Mouse (Mus musculus) midbrain, embryonic 15.5 days (tissue): ENCODE measurements around the gene Bard1. TPM values are rescaled to one million over a fixed set of nuclear protein-coding genes. Genes with fewer than 3 reads are reported as not detected.
A peak's percentile ranks its signal among the peaks of the same experiment; 100 is the strongest.

Source experiments
- ATAC-seq: fragments of 200-750 bp; cut with Nextera tagmentation; replicated peaks from 2 replicates; pipeline ENCODE4 v1.8.0; 2017; ENCODE audit warnings: moderate TSS enrichment
- H3K27ac ChIP-seq: fragments of 300-500 bp; sonication (generic); 2 replicates; pipeline ENCODE4 v1.5.1; 2015; ENCODE audit warnings: mild to moderate bottlenecking, inconsistent platforms
- H3K27me3 ChIP-seq: fragments of 300-500 bp; sonication (generic); replicated peaks from 2 replicates; pipeline ENCODE4 v1.6.1; 2015; ENCODE audit warnings: inconsistent platforms
- H3K36me3 ChIP-seq: fragments of 300-500 bp; sonication (generic); replicated peaks from 2 replicates; pipeline ENCODE4 v1.6.1; 2015; ENCODE audit warnings: inconsistent platforms
- H3K4me1 ChIP-seq: fragments of 300-500 bp; sonication (generic); 2 replicates; pipeline ENCODE4 v1.6.1; 2015; ENCODE audit warnings: inconsistent platforms
- H3K4me2 ChIP-seq: fragments of 300-500 bp; sonication (generic); 2 replicates; pipeline ENCODE4 v1.6.1; 2015; ENCODE audit warnings: inconsistent platforms, mild to moderate bottlenecking, moderate library complexity
- H3K4me3 ChIP-seq: fragments of 300-500 bp; sonication (generic); 2 replicates; pipeline ENCODE4 v1.5.1; 2015; ENCODE audit warnings: mild to moderate bottlenecking, inconsistent platforms
- H3K9ac ChIP-seq: fragments of 300-500 bp; sonication (generic); 2 replicates; pipeline ENCODE4 v1.6.1; 2015; ENCODE audit warnings: mild to moderate bottlenecking, inconsistent platforms
- H3K9me3 ChIP-seq: fragments of 300-500 bp; sonication (generic); 2 replicates; pipeline ENCODE4 v1.6.1; 2016; ENCODE audit warnings: inconsistent platforms
- WGBS: fragments of 180-500 bp; shearing (Covaris S2); methylation state at CpG from one replicate; pipeline ENCODE4 v1.1.7; 2015; ENCODE audit warnings: mixed read lengths; 5-methylcytosine and 5-hydroxymethylcytosine counted together
- polyA plus RNA-seq: library from polyadenylated mRNA; unstranded; fragments of >200 nt; fragmentation: Nextera tagmentation; extraction: Ambion mirVana; gene quantifications from 2 replicates; pipeline ENCODE4 v1.2.1, GENCODE M21; 2015

Gene Bard1
- polyA plus RNA-seq, 1 experiment from 2014 or later, result 0.54 TPM

- no peaks in the 10 kb centered on the region for H3K36me3 ChIP-seq
- no peak overlapping the region for H3K27ac ChIP-seq
- H3K27me3 ChIP-seq, result no peaks in the 10 kb centered on the region
- no peak for ATAC-seq
- no peak overlapping the region for H3K4me3 ChIP-seq
- no peaks in the 10 kb centered on the region for H3K4me1 ChIP-seq
- WGBS, result 95% methylated on average over 3 of the region's 3 CpGs
- no peak overlapping the region for H3K9ac ChIP-seq
- no peak overlapping the region for H3K4me2 ChIP-seq
- H3K9me3 ChIP-seq, result no peaks in the 10 kb centered on the region
Measured at GRCm38 (mm10) chr1:71043951-71044350, 59.0 kb downstream of the Bard1 start.

GRCm38 (mm10) chr1:71036999-71037398 is 65.9 kb downstream of the Bard1 start:
- Histone ChIP-seq H3K4me3 (no peak overlapping the region), H3K27me3 (no peaks in the 10 kb centered on the region), H3K27ac (no peak overlapping the region), H3K4me1 (no peaks in the 10 kb centered on the region), H3K9me3 (no peaks in the 10 kb centered on the region), H3K4me2 (no peak overlapping the region), H3K36me3 (no peaks in the 10 kb centered on the region), H3K9ac (no peak overlapping the region)
- ATAC-seq, result peak; percentile 60; the same call in 1 of the 2 replicates
- WGBS, result 43% methylated on average over 7 of the region's 7 CpGs

DNA sequence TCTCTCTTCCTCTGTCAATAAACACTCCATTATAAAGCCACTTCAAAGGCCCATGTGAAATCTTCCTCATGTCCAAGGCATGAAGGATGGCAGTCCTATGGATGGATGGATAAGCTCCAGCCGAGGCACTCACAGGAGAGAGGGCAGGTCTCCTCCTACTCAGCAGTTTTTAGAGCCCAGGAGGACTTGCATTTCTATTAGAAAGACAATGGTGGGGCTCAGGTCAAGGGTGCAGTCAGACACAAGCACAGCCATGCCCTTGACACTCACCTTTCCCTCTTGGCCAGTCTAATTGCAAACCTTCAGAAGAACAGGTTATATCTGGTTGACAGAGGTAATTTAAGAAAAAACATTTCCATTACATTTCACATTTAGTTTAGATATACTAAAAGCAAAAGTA is 67.4 kb downstream of the Bard1 start:
- no peaks in the 10 kb centered on the region for H3K9me3 ChIP-seq
- H3K4me1 ChIP-seq, result no peaks in the 10 kb centered on the region
- no peak overlapping the region for H3K27ac ChIP-seq
- H3K4me3 ChIP-seq, result no peak overlapping the region
- ATAC-seq, result no peak
- H3K36me3 ChIP-seq, result no peaks in the 10 kb centered on the region
- no peak overlapping the region for H3K9ac ChIP-seq
- H3K4me2 ChIP-seq, result no peak overlapping the region
- H3K27me3 ChIP-seq, result no peaks in the 10 kb centered on the region
- WGBS, result 75% methylated on average over 1 of the region's 1 CpGs

GRCm38 (mm10) chr1:71022766-71023165 is 80.2 kb downstream of the Bard1 start:
- Histone ChIP-seq H3K27ac (no peak overlapping the region), H3K36me3 (no peaks in the 10 kb centered on the region), H3K9ac (no peak overlapping the region), H3K27me3 (no peaks in the 10 kb centered on the region), H3K4me1 (no peaks in the 10 kb centered on the region), H3K9me3 (no peaks in the 10 kb centered on the region), H3K4me3 (no peak overlapping the region), H3K4me2 (no peak overlapping the region)
- ATAC-seq, result no peak
- 88% methylated on average over 5 of the region's 5 CpGs for WGBS

DNA sequence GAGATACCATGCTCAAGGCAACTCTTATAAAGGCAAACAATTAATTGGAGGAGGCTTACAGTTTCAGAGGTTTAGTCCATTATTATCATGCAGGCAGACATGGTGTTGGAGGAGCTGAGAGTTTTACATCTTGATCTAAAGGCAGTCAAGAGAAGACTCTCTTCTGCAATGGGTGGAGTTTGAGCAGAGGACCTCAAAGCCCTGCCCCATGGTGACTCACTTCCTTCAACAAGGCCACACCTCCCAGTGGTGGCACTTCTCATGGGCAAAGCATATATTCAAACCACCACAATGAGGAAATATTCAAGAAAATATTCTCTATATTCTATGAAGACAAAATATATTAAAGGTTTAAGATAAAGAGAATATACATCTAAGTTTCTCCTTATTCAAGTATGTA is 88.6 kb downstream of the Bard1 start:
- Histone ChIP-seq H3K27me3 (no peaks in the 10 kb centered on the region), H3K4me1 (no peaks in the 10 kb centered on the region), H3K36me3 (no peaks in the 10 kb centered on the region), H3K27ac (no peak overlapping the region), H3K9ac (no peak overlapping the region), H3K4me3 (no peak overlapping the region), H3K9me3 (no peaks in the 10 kb centered on the region), H3K4me2 (no peak overlapping the region)
- no peak for ATAC-seq

DNA sequence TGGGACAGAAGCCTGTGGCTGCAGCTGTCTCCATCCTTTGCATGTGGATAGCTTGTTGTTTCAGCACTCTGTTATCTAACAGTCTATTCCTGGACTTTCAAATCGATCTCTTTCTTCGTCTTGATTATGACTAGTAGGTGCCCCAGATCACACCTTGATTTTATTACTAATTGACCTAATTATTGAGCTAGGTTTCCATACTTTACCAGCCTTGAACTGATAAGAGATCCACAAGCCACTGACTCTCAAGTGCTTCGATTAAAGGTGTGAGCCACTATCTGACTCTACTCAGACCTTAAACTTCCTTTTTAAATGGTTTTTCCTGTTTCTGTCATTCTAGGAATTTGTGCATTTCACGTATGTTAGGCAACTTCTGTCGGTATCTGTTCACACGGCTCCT is 96.9 kb downstream of the Bard1 start:
- no peak for ATAC-seq
- no peak overlapping the region for H3K4me3 ChIP-seq
- H3K4me1 ChIP-seq, result no peaks in the 10 kb centered on the region
- no peaks in the 10 kb centered on the region for H3K36me3 ChIP-seq
- WGBS, result 92% methylated on average over 6 of the region's 6 CpGs
- H3K9ac ChIP-seq, result no peak overlapping the region
- no peak overlapping the region for H3K4me2 ChIP-seq
- no peaks in the 10 kb centered on the region for H3K9me3 ChIP-seq
- H3K27me3 ChIP-seq, result no peaks in the 10 kb centered on the region
- H3K27ac ChIP-seq, result no peak overlapping the region

DNA sequence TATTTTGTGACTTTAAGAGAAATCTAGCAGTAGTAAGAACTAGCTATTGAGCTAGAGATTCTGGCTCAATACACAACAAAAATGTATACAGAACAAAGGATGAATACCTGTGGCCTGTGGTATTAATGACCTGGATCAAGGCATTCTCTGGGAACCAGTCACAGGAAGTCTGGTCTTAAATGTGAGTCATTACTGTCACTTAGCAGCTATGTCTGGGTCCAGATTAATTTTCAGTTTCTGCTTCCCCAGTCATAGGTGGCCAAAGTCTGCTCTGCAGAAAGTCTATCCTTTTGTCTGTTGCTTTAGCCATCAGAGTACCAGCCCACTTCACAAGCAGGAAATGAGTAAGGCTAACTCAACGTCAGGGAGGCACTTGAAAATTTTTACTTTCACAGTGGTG is 98.8 kb downstream of the Bard1 start:
- no peak for ATAC-seq
- 68% methylated on average over 1 of the region's 1 CpGs for WGBS
- no peaks in the 10 kb centered on the region for H3K27me3 ChIP-seq
- H3K4me2 ChIP-seq, result no peak overlapping the region
- no peaks in the 10 kb centered on the region for H3K36me3 ChIP-seq
- H3K9ac ChIP-seq, result no peak overlapping the region
- no peak overlapping the region for H3K4me3 ChIP-seq
- H3K27ac ChIP-seq, result no peak overlapping the region
- H3K9me3 ChIP-seq, result no peaks in the 10 kb centered on the region
- no peaks in the 10 kb centered on the region for H3K4me1 ChIP-seq

- 84% methylated on average over 1 of the region's 1 CpGs for WGBS
- H3K27ac ChIP-seq, result no peak overlapping the region
- H3K27me3 ChIP-seq, result no peaks in the 10 kb centered on the region
- no peak overlapping the region for H3K4me3 ChIP-seq
- H3K9me3 ChIP-seq, result no peaks in the 10 kb centered on the region
- H3K4me1 ChIP-seq, result no peaks in the 10 kb centered on the region
- H3K36me3 ChIP-seq, result no peaks in the 10 kb centered on the region
- ATAC-seq, result no peak
- no peak overlapping the region for H3K9ac ChIP-seq
- no peak overlapping the region for H3K4me2 ChIP-seq
Measured at GRCm38 (mm10) chr1:71003741-71004140, 99.2 kb downstream of the Bard1 start.

DNA sequence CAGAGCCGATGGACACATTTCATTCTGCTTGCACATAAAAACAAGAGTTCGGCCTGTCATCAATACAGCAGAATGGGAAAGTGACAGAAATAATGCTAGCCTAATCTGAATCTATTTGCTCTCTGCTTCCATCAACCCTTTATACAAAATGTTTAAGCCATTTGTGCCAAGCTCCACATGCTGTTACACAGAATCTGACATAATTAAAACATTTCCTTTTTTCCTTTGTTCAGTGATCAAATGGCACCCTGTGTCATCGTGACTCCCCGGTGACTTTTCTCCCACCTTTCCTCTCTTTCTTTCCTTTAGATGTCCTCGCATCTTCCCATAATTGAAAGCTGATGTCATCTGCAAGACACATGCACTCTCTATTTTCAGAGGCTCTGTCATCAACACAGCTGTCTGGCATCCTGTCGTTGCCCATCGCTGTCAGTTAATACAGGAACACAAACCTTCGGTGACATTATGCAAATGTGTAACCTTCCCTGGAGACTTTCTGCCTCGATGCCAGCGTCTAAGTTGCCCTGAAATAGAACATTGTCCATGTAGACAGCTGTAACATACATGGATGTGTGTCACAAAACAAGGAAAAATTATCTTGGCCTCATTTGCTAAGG is 105.5 kb downstream of the Bard1 start:
- 0 out of 2 replicates have a peak, but pooled peaks cover 5% of the 10 kb centered on the region for H3K4me1 ChIP-seq
- WGBS, result 51% methylated on average over 10 of the region's 10 CpGs

GRCm38 (mm10) chr1:70996766-70997165 is 106.2 kb downstream of the Bard1 start:
- Histone ChIP-seq H3K36me3 (no peaks in the 10 kb centered on the region), H3K27ac (no peak overlapping the region), H3K9ac (no peak overlapping the region), H3K4me1 (0 out of 2 replicates have a peak, but pooled peaks cover 5% of the 10 kb centered on the region), H3K27me3 (no peaks in the 10 kb centered on the region), H3K9me3 (no peaks in the 10 kb centered on the region), H3K4me2 (no peak overlapping the region), H3K4me3 (no peak overlapping the region)
- ATAC-seq, result no peak
- WGBS, result 65% methylated on average over 3 of the region's 3 CpGs

More for the DNA sequence above, 105.5 kb downstream of the Bard1 start:
- no peak overlapping the region for H3K9ac ChIP-seq
- H3K4me3 ChIP-seq, result no peak overlapping the region
- H3K27me3 ChIP-seq, result no peaks in the 10 kb centered on the region
- H3K4me2 ChIP-seq, result no peak overlapping the region
- no peaks in the 10 kb centered on the region for H3K36me3 ChIP-seq
- no peaks in the 10 kb centered on the region for H3K9me3 ChIP-seq
- H3K27ac ChIP-seq, result no peak overlapping the region
- ATAC-seq, result peak; percentile 81
